28 mouse cellular contexts compared by ENCODE assay signal in genomic region chr1:63794326-63794725, GRCm38 (mm10). TPM values are rescaled to one million over a fixed set of nuclear protein-coding genes. Genes with fewer than 3 reads are reported as not detected.
DNase-seq lines count a peak whose midpoint lies in the region; ATAC-seq lines count a peak whose summit lies in the region.
"Had no signal": no experiment of that assay in that cellular context is flagged by ENCODE, and none has a peak within 500 bp of the region (broad histone marks: within the 10 kb centered on the region; RNA-seq: fewer than 3 reads in every experiment).

No protein-coding gene starts in this region.

- no peaks in the 10 kb centered on the region for H3K36me3 ChIP-seq in forebrain, embryonic 16.5 days (ENCODE audit: control insufficient read depth, insufficient read depth)
- H3K36me3 ChIP-seq: embryonic facial prominence, embryonic 10.5 days; forebrain, embryonic 10.5 days; G1E; heart, embryonic 15.5 days; hindbrain, embryonic 13.5 days had no signal

- H3K9me3 ChIP-seq in forebrain, embryonic 16.5 days (ENCODE audit: control insufficient read depth, low read length) = no peaks in the 10 kb centered on the region
- H3K9me3 ChIP-seq: embryonic facial prominence, embryonic 10.5 days; forebrain, embryonic 10.5 days; G1E; heart, embryonic 15.5 days; hindbrain, embryonic 13.5 days had no signal

- H3K9ac ChIP-seq in forebrain, embryonic 16.5 days (replicated peaks; ENCODE audit: low read depth, low read length) = no peak overlapping the region
- H3K9ac ChIP-seq: heart, embryonic 15.5 days; hindbrain, embryonic 13.5 days had no signal

- no peaks in the 10 kb centered on the region for H3K27me3 ChIP-seq in forebrain, embryonic 16.5 days (replicated peaks; ENCODE audit: control insufficient read depth, insufficient read depth, low read length)
- H3K27me3 ChIP-seq: heart, embryonic 15.5 days; hindbrain, embryonic 13.5 days had no signal

- H3K4me1 ChIP-seq in forebrain, embryonic 16.5 days (replicated peaks; ENCODE audit: control insufficient read depth, insufficient read depth, low read length) = no peaks in the 10 kb centered on the region
- H3K4me1 ChIP-seq: embryonic facial prominence, embryonic 10.5 days; forebrain, embryonic 10.5 days; heart, embryonic 15.5 days; hindbrain, embryonic 13.5 days had no signal

- no peak overlapping the region for H3K27ac ChIP-seq in forebrain, embryonic 16.5 days (ENCODE audit: low read length)
- H3K27ac ChIP-seq: embryonic facial prominence, embryonic 10.5 days; forebrain, embryonic 10.5 days; heart, embryonic 15.5 days; hindbrain, embryonic 13.5 days; hindbrain, postnatal 0 days had no signal

- H3K4me2 ChIP-seq in forebrain, embryonic 16.5 days (ENCODE audit: low read length) = no peak overlapping the region
- H3K4me2 ChIP-seq: heart, embryonic 11.5 days; heart, embryonic 15.5 days; hindbrain, embryonic 13.5 days had no signal

- H3K4me3 ChIP-seq in forebrain, embryonic 16.5 days (replicated peaks; ENCODE audit: low read length) = no peak overlapping the region
- H3K4me3 ChIP-seq: embryonic facial prominence, embryonic 10.5 days; forebrain, embryonic 10.5 days; heart, embryonic 15.5 days; hindbrain, embryonic 13.5 days had no signal

- peak; percentile 48 for ATAC-seq in megakaryocyte progenitor cell, adult 5-6 weeks (replicated peaks; ENCODE audit: poor library complexity)
- no peak for ATAC-seq in forebrain, embryonic 16.5 days
- ATAC-seq: CD4-positive, CD25-positive, alpha-beta regulatory T cell, adult 4 months; forebrain, embryonic 14.5 days; hindbrain, postnatal 0 days had no signal

- peak; percentile 13 for DNase-seq in heart, adult 11 months
- DNase-seq in heart, adult 9 months (ENCODE audit: low spot score in 2 of 2) = no peak
- peak; percentile 58 for DNase-seq in adipocyte (ENCODE audit: low spot score)
- peak; percentile 12 to 53 for DNase-seq in adrenal gland, postnatal 36 days
- DNase-seq in natural killer cell, adult 2 months (ENCODE audit: low spot score in 2 of 2) = no peak
- DNase-seq: B cell, adult 2 months; cerebellum, adult 11-12 months; cerebellum, adult 9-11 months; cerebellum, postnatal 36 days; gastrocnemius, postnatal 14 days; heart, adult 18-20 months; heart, postnatal 14 days; kidney, adult 11 months; kidney, adult 9 months had no signal

RNA-seq across cellular contexts. Expression of gene 4933402D24Rik, which starts 25.3 kb away (rescaled TPM):
- not detected for total RNA-seq in adrenal gland, postnatal 36 days (2021)
- not detected in 2 replicates for total RNA-seq in megakaryocyte progenitor cell, adult 5-6 weeks (2015)
- not detected in 2 replicates for total RNA-seq in megakaryocyte progenitor cell, adult 5-6 weeks (2017)
- 0.22 and 0.38 TPM in 2 replicates for polyA plus RNA-seq in forebrain, embryonic 16.5 days (2015; fragmentation: Nextera tagmentation; extraction: Ambion mirVana)
- total RNA-seq: gastrocnemius, adult 18-20 months; gastrocnemius, postnatal 14 days; heart, adult 18-20 months; heart, postnatal 14 days; hematopoietic stem cell, adult 5-6 weeks; hindbrain, postnatal 0 days had no signal
- polyA plus RNA-seq: CD4-positive, CD25-positive, alpha-beta regulatory T cell, adult 4 months; G1E; heart, embryonic 11.5 days; intestine, embryonic 14.5 days had no signal

Comparison
In these comparisons a context has a peak if more than half of its experiments do, and no peak if none do; other contexts are left out.
1. DNase-seq: peak in heart, adult 11 months (single experiment), adipocyte (single experiment) and adrenal gland, postnatal 36 days (2 of 2); none in heart, adult 9 months (0 of 2) and natural killer cell, adult 2 months (0 of 2).